Mouse (Mus musculus): Measurements from ENCODE around the gene Cggbp1. TPM values are rescaled to one million over a fixed set of nuclear protein-coding genes. Genes with fewer than 3 reads are reported as not detected.

Gene Cggbp1
- polyA plus RNA-seq (2012; fragmentation: generic; extraction: Trizol) = 20.5 TPM

DNA sequence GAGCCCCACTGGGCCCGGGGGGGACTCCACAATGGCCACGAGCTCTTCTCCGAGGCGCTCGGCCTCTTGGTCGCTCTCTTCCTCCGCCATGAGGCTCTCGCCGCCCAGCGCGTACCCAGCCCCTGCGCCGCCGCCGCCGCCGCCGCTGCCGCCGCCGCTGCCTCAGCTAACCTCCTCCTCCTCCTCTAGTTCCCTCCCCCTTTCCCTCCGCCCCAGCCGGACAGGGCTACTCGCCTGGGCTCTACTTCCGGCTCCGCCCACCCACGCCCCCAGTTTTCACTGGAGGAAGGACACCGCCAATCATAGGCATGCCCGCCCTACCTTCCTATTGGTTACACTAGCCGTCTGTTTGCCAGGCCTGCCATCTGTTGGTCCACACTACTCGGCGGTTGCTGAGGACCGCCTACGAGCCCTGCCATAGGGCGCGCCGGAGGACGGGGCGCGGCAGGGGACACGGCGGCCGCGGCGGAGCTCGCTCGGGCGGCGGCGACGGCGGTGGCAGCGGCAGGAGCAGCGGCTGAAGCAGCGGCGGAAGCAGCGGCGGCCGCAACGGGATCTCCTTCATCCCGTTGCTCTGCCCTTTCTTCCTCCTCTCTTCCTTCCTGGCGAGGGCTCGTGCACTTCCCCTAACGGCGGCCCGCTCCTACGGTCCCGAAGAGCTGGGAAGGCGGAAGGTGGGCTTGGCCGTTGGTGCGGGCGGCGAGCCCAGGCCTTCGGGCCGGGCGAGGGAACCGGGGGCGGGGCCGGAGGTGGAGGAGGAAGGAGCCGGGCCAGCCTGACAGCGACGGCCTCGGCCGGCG, at the start of gene Cggbp1, which contains the start of gene Zfp654:
Gene Cggbp1 (plus strand): TSS at position 434 of the 800 bp plus-strand sequence.
Gene Zfp654 (minus strand): TSS at position 90 of the 800 bp plus-strand sequence.
- Histone ChIP-seq H3K4me2 (ENCODE audit: low read depth) (peak within 1 kb of the TSS; percentile 71), H3ac (ENCODE audit: control insufficient read depth, insufficient read length) (peak within 1 kb of the TSS; percentile 90), H3K79me2 (ENCODE audit: control insufficient read depth, insufficient read depth) (peaks cover 78% of the 10 kb centered on the region), H3K27me3 (ENCODE audit: control insufficient read depth, insufficient read depth, insufficient read length) (no peaks in the 10 kb centered on the region), H3K36me3 (ENCODE audit: control insufficient read depth, insufficient read depth) (peaks cover 25% of the 10 kb centered on the region), H3K4me3 (peak within 1 kb of the TSS; percentile 88)
- TF ChIP-seq POLR2AphosphoS2 (IDR thresholded peaks at IDR 0.05; ENCODE audit: insufficient read length, low read depth) (peak; percentile 97), USF1 (IDR thresholded peaks at IDR 0.05; ENCODE audit: low read depth) (no peak), REST (IDR thresholded peaks at IDR 0.05; ENCODE audit: insufficient read depth, insufficient read length) (no peak), MAX (IDR thresholded peaks at IDR 0.05; ENCODE audit: low read depth) (no peak), TCF3 (IDR thresholded peaks at IDR 0.05; ENCODE audit: insufficient read length, low read depth) (no peak), SRF (IDR thresholded peaks at IDR 0.05; ENCODE audit: control insufficient read depth, insufficient read length, low read depth) (peak; percentile 73), CEBPB (IDR thresholded peaks at IDR 0.05; ENCODE audit: insufficient read depth, poor library complexity, severe bottlenecking) (no peak), TCF12 (IDR thresholded peaks at IDR 0.05; ENCODE audit: insufficient read depth, poor library complexity, severe bottlenecking) (no peak), MYOD1 (IDR thresholded peaks at IDR 0.05; ENCODE audit: control insufficient read depth in 1 of 3, insufficient read length in 2 of 3, low read depth in 2 of 3) (peak in 1 of 3 experiments; percentile 29), MYOG (IDR thresholded peaks at IDR 0.05; ENCODE audit: control insufficient read depth in 1 of 3, insufficient read depth in 1 of 3, insufficient read length in 2 of 3, low read depth in 2 of 3) (peak in 1 of 3 experiments; percentile 28), E2F4 (IDR thresholded peaks at IDR 0.05; ENCODE audit: insufficient read depth) (no peak), POLR2A (IDR thresholded peaks at IDR 0.05; ENCODE audit: insufficient read length, low read depth) (peak; percentile 88)

DNA sequence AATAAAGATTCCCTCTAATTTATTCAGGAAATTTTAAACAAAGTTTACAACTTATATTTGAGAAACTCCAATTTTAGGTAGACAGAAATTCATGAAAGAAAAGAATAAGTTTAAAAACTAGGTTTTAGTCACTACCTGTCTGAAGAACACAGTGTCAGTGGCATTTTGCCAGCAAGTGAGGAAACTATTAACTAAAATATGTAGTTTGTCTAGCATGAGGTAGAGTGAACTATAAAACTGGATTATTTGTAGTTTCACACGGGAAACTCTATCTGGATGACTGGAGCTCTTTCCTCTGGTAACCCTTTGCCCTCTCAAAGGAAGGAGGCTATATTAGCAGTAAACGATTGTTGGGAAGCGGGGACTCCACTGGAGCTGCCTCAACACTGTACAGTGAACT, 48.8 kb upstream of the Cggbp1 start:
- TF ChIP-seq SRF (IDR thresholded peaks at IDR 0.05; ENCODE audit: control insufficient read depth, insufficient read length, low read depth) = no peak
- no peak for TF ChIP-seq MYOG (IDR thresholded peaks at IDR 0.05; ENCODE audit: control insufficient read depth in 1 of 3, insufficient read depth in 1 of 3, insufficient read length in 2 of 3, low read depth in 2 of 3)
- TF ChIP-seq MYOD1 (IDR thresholded peaks at IDR 0.05; ENCODE audit: control insufficient read depth in 1 of 3, insufficient read length in 2 of 3, low read depth in 2 of 3) = no peak
- TF ChIP-seq MAX (IDR thresholded peaks at IDR 0.05; ENCODE audit: low read depth) = no peak
- no peak for TF ChIP-seq USF1 (IDR thresholded peaks at IDR 0.05; ENCODE audit: low read depth)
- TF ChIP-seq REST (IDR thresholded peaks at IDR 0.05; ENCODE audit: insufficient read depth, insufficient read length) = no peak
- TF ChIP-seq POLR2A (IDR thresholded peaks at IDR 0.05; ENCODE audit: insufficient read length, low read depth) = no peak
- TF ChIP-seq E2F4 (IDR thresholded peaks at IDR 0.05; ENCODE audit: insufficient read depth) = no peak
- no peak for TF ChIP-seq CEBPB (IDR thresholded peaks at IDR 0.05; ENCODE audit: insufficient read depth, poor library complexity, severe bottlenecking)
- no peak overlapping the region for H3ac ChIP-seq (ENCODE audit: control insufficient read depth, insufficient read length)
- no peak overlapping the region for H3K4me2 ChIP-seq (ENCODE audit: low read depth)
- H3K36me3 ChIP-seq (ENCODE audit: control insufficient read depth, insufficient read depth) = no peaks in the 10 kb centered on the region
- no peaks in the 10 kb centered on the region for H3K27me3 ChIP-seq (ENCODE audit: control insufficient read depth, insufficient read depth, insufficient read length)
- peaks cover 3% of the 10 kb centered on the region for H3K79me2 ChIP-seq (ENCODE audit: control insufficient read depth, insufficient read depth)
- H3K4me3 ChIP-seq = no peak overlapping the region

DNA sequence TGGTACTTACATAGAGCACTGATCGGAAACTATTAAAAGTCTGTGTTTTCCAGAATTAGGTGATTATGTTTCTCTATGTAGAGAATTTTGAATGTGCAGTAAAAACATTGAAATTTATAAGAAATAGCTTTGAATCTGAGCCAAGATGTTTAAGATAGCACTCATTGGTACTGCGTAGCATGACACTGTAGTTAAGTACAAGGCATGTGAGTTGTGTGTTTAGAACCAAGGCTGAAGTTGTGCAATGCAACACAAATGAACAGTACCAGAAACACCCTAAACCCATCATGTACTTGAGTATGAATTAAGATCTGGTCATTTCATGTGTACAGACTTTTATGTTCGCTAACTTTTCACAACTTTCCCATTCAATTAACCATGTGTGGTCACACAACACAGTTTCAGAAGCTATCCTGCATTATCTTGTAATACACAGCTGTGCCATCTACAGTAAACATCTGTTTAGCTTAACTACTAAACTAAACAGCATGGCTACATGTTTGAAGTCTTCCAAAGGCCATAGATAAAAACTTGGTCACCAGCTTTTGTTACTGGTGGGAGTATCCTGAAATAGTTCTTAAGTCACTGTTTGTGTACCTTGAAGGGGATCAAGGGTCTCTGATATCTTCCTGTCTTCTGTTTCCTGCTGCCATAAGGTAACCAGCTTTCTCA, 34.6 kb upstream of the Cggbp1 start:
- no peaks in the 10 kb centered on the region for H3K79me2 ChIP-seq (ENCODE audit: control insufficient read depth, insufficient read depth)
- H3K4me2 ChIP-seq (ENCODE audit: low read depth) = no peak overlapping the region
- peaks cover 9% of the 10 kb centered on the region for H3K36me3 ChIP-seq (ENCODE audit: control insufficient read depth, insufficient read depth)
- H3K27me3 ChIP-seq (ENCODE audit: control insufficient read depth, insufficient read depth, insufficient read length) = no peaks in the 10 kb centered on the region
- H3ac ChIP-seq (ENCODE audit: control insufficient read depth, insufficient read length) = no peak overlapping the region
- no peak overlapping the region for H3K4me3 ChIP-seq
- TF ChIP-seq MYOD1 (IDR thresholded peaks at IDR 0.05; ENCODE audit: control insufficient read depth in 1 of 3, insufficient read length in 2 of 3, low read depth in 2 of 3) = no peak
- no peak for TF ChIP-seq E2F4 (IDR thresholded peaks at IDR 0.05; ENCODE audit: insufficient read depth)
- TF ChIP-seq TCF12 (IDR thresholded peaks at IDR 0.05; ENCODE audit: insufficient read depth, poor library complexity, severe bottlenecking) = no peak
- no peak for TF ChIP-seq CEBPB (IDR thresholded peaks at IDR 0.05; ENCODE audit: insufficient read depth, poor library complexity, severe bottlenecking)
- no peak for TF ChIP-seq POLR2A (IDR thresholded peaks at IDR 0.05; ENCODE audit: insufficient read length, low read depth)

DNA sequence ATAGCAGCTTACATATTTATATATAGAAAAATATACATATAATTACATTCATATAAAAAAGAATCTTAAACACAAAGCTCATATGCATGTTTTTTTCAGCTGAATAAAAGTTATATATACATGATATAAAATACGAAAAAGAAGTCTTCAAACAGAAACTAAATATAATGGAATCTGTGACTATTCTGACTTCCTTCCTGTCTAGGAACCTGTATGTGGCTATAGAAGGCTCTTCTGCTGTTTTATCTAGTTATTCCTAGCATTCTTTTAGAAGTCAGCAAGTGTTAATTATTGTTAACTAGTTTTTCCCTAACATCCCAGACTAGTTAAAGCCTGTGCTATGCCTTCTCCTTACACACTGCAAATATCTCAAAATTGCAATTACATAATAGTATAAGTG, 27.9 kb upstream of the Cggbp1 start:
- H3K27me3 ChIP-seq (ENCODE audit: control insufficient read depth, insufficient read depth, insufficient read length) = no peaks in the 10 kb centered on the region
- no peaks in the 10 kb centered on the region for H3K79me2 ChIP-seq (ENCODE audit: control insufficient read depth, insufficient read depth)
- H3K4me3 ChIP-seq = no peak overlapping the region
- H3ac ChIP-seq (ENCODE audit: control insufficient read depth, insufficient read length) = no peak overlapping the region
- H3K36me3 ChIP-seq (ENCODE audit: control insufficient read depth, insufficient read depth) = peaks cover 10% of the 10 kb centered on the region
- no peak for TF ChIP-seq MYOG (IDR thresholded peaks at IDR 0.05; ENCODE audit: control insufficient read depth in 1 of 3, insufficient read depth in 1 of 3, insufficient read length in 2 of 3, low read depth in 2 of 3)
- TF ChIP-seq POLR2A (IDR thresholded peaks at IDR 0.05; ENCODE audit: insufficient read length, low read depth) = no peak
- no peak for TF ChIP-seq E2F4 (IDR thresholded peaks at IDR 0.05; ENCODE audit: insufficient read depth)
- TF ChIP-seq USF1 (IDR thresholded peaks at IDR 0.05; ENCODE audit: low read depth) = no peak
- no peak for TF ChIP-seq REST (IDR thresholded peaks at IDR 0.05; ENCODE audit: insufficient read depth, insufficient read length)
- TF ChIP-seq TCF12 (IDR thresholded peaks at IDR 0.05; ENCODE audit: insufficient read depth, poor library complexity, severe bottlenecking) = no peak
- TF ChIP-seq TCF3 (IDR thresholded peaks at IDR 0.05; ENCODE audit: insufficient read length, low read depth) = no peak
- H3K4me2 ChIP-seq (ENCODE audit: low read depth) = no peak overlapping the region

Data from myocyte (in vitro differentiated cells).